Mouse (Mus musculus): ENCODE results near the gene Dach1. TPM values are rescaled to one million over a fixed set of nuclear protein-coding genes. Genes with fewer than 3 reads are reported as not detected.

The Dach1 gene
- polyA plus RNA-seq, 1 experiment from 2014 or later: 15.4 TPM

- H3K4me1 ChIP-seq: peaks cover 24% of the 10 kb centered on the region
- H3K9me3 ChIP-seq: no peaks in the 10 kb centered on the region
- no peak for DNase-seq (ENCODE audit: extremely low spot score, low spot score)
- no peak overlapping the region for H3K27ac ChIP-seq
- H3K27me3 ChIP-seq (ENCODE audit: poor library complexity, severe bottlenecking): no peaks in the 10 kb centered on the region
- no peak overlapping the region for H3K4me3 ChIP-seq
- 53% methylated on average over 2 of the region's 2 CpGs for WGBS
- H3K36me3 ChIP-seq (replicated peaks): no peaks in the 10 kb centered on the region
Observed at GRCm38 (mm10) chr14:98064190-98064589, 105.4 kb downstream of the Dach1 start.

- H3K4me1 ChIP-seq: peaks cover 61% of the 10 kb centered on the region
- peak overlapping the region; percentile 35; the same call in 1 of the 2 replicates for H3K27ac ChIP-seq
- WGBS: 20% methylated on average over 2 of the region's 2 CpGs
- DNase-seq (ENCODE audit: extremely low spot score, low spot score): no peak
- peaks cover 9% of the 10 kb centered on the region for H3K36me3 ChIP-seq (replicated peaks)
- no peaks in the 10 kb centered on the region for H3K27me3 ChIP-seq (ENCODE audit: poor library complexity, severe bottlenecking)
- H3K4me3 ChIP-seq: no peak overlapping the region
- no peaks in the 10 kb centered on the region for H3K9me3 ChIP-seq
Observed at GRCm38 (mm10) chr14:98049329-98049728, 120.2 kb downstream of the Dach1 start.

GRCm38 (mm10) chr14:98048403-98048802 lies 121.2 kb downstream of the Dach1 start:
- peaks cover 61% of the 10 kb centered on the region for H3K4me1 ChIP-seq
- H3K9me3 ChIP-seq: no peaks in the 10 kb centered on the region
- H3K27me3 ChIP-seq (ENCODE audit: poor library complexity, severe bottlenecking): no peaks in the 10 kb centered on the region
- no peaks in the 10 kb centered on the region; the same call in 1 of the 2 replicates for H3K36me3 ChIP-seq (replicated peaks)
- H3K27ac ChIP-seq: no peak overlapping the region
- no peak overlapping the region for H3K4me3 ChIP-seq
- WGBS: 40% methylated on average over 2 of the region's 2 CpGs
- DNase-seq (ENCODE audit: extremely low spot score, low spot score): no peak

- H3K36me3 ChIP-seq (replicated peaks): no peaks in the 10 kb centered on the region
- no peaks in the 10 kb centered on the region for H3K9me3 ChIP-seq
- peak overlapping the region; percentile 25; the same call in 1 of the 2 replicates for H3K27ac ChIP-seq
- DNase-seq (ENCODE audit: extremely low spot score, low spot score): no peak
- 81% methylated on average over 3 of the region's 3 CpGs for WGBS
- H3K4me1 ChIP-seq: peaks cover 61% of the 10 kb centered on the region
- H3K27me3 ChIP-seq (ENCODE audit: poor library complexity, severe bottlenecking): no peaks in the 10 kb centered on the region
- H3K4me3 ChIP-seq: no peak overlapping the region
Observed at GRCm38 (mm10) chr14:98047670-98048069, 121.9 kb downstream of the Dach1 start.

GRCm38 (mm10) chr14:98046960-98047359 lies 122.6 kb downstream of the Dach1 start:
- H3K9me3 ChIP-seq: no peaks in the 10 kb centered on the region
- H3K4me1 ChIP-seq: peaks cover 59% of the 10 kb centered on the region
- no peaks in the 10 kb centered on the region for H3K27me3 ChIP-seq (ENCODE audit: poor library complexity, severe bottlenecking)
- H3K4me3 ChIP-seq: no peak overlapping the region
- no peaks in the 10 kb centered on the region for H3K36me3 ChIP-seq (replicated peaks)
- H3K27ac ChIP-seq: no peak overlapping the region
- DNase-seq (ENCODE audit: extremely low spot score, low spot score): no peak

GRCm38 (mm10) chr14:98038524-98038923 lies 131.0 kb downstream of the Dach1 start:
- Histone ChIP-seq H3K4me1 (peaks cover 40% of the 10 kb centered on the region), H3K27ac (no peak overlapping the region), H3K9me3 (no peaks in the 10 kb centered on the region), H3K27me3 (ENCODE audit: poor library complexity, severe bottlenecking) (no peaks in the 10 kb centered on the region), H3K36me3 (replicated peaks) (no peaks in the 10 kb centered on the region), H3K4me3 (no peak overlapping the region)
- DNase-seq (ENCODE audit: extremely low spot score, low spot score): no peak
- 53% methylated on average over 1 of the region's 1 CpGs for WGBS

- 42% methylated on average over 3 of the region's 3 CpGs for WGBS
Observed at GRCm38 (mm10) chr14:98037175-98037574, 132.4 kb downstream of the Dach1 start.

GRCm38 (mm10) chr14:98035261-98035660 lies 134.3 kb downstream of the Dach1 start:
- H3K9me3 ChIP-seq: no peaks in the 10 kb centered on the region
- H3K27me3 ChIP-seq (ENCODE audit: poor library complexity, severe bottlenecking): no peaks in the 10 kb centered on the region
- no peaks in the 10 kb centered on the region for H3K36me3 ChIP-seq (replicated peaks)
- H3K27ac ChIP-seq: no peak overlapping the region
- no peak overlapping the region for H3K4me3 ChIP-seq
- DNase-seq (ENCODE audit: extremely low spot score, low spot score): no peak
- H3K4me1 ChIP-seq: peaks cover 40% of the 10 kb centered on the region
- WGBS: 0% methylated on average over 1 of the region's 1 CpGs

More at GRCm38 (mm10) chr14:98037175-98037574, 132.4 kb downstream of the Dach1 start:
- no peak overlapping the region for H3K27ac ChIP-seq
- no peaks in the 10 kb centered on the region for H3K9me3 ChIP-seq
- peaks cover 40% of the 10 kb centered on the region for H3K4me1 ChIP-seq
- no peaks in the 10 kb centered on the region for H3K27me3 ChIP-seq (ENCODE audit: poor library complexity, severe bottlenecking)
- no peak overlapping the region for H3K4me3 ChIP-seq
- DNase-seq (ENCODE audit: extremely low spot score, low spot score): no peak
- no peaks in the 10 kb centered on the region for H3K36me3 ChIP-seq (replicated peaks)

- Histone ChIP-seq H3K36me3 (replicated peaks) (peaks cover 3% of the 10 kb centered on the region), H3K27me3 (ENCODE audit: poor library complexity, severe bottlenecking) (no peaks in the 10 kb centered on the region), H3K4me1 (peaks cover 35% of the 10 kb centered on the region), H3K9me3 (no peaks in the 10 kb centered on the region), H3K4me3 (no peak overlapping the region), H3K27ac (no peak overlapping the region)
- no peak for DNase-seq (ENCODE audit: extremely low spot score, low spot score)
- WGBS: 88% methylated on average over 4 of the region's 4 CpGs
Observed at GRCm38 (mm10) chr14:98023540-98023939, 146.0 kb downstream of the Dach1 start.

- Histone ChIP-seq H3K27ac (no peak overlapping the region), H3K27me3 (ENCODE audit: poor library complexity, severe bottlenecking) (no peaks in the 10 kb centered on the region), H3K4me3 (no peak overlapping the region), H3K4me1 (peaks cover 4% of the 10 kb centered on the region), H3K9me3 (no peaks in the 10 kb centered on the region), H3K36me3 (replicated peaks) (peaks cover 33% of the 10 kb centered on the region)
- 91% methylated on average over 1 of the region's 1 CpGs for WGBS
- DNase-seq (ENCODE audit: extremely low spot score, low spot score): no peak
Observed at GRCm38 (mm10) chr14:98014053-98014452, 155.5 kb downstream of the Dach1 start.

- Histone ChIP-seq H3K27me3 (ENCODE audit: poor library complexity, severe bottlenecking) (no peaks in the 10 kb centered on the region), H3K4me3 (no peak overlapping the region), H3K9me3 (no peaks in the 10 kb centered on the region), H3K4me1 (peaks cover 4% of the 10 kb centered on the region; the same call in 1 of the 2 replicates), H3K36me3 (replicated peaks) (peaks cover 11% of the 10 kb centered on the region), H3K27ac (no peak overlapping the region)
- 86% methylated on average over 6 of the region's 6 CpGs for WGBS
- no peak for DNase-seq (ENCODE audit: extremely low spot score, low spot score)
Observed at GRCm38 (mm10) chr14:98008501-98008900, 161.1 kb downstream of the Dach1 start.

GRCm38 (mm10) chr14:98002021-98002680 lies 167.4 kb downstream of the Dach1 start:
- no peak for DNase-seq (ENCODE audit: extremely low spot score, low spot score)
- Histone ChIP-seq H3K4me1 (no peaks in the 10 kb centered on the region), H3K27me3 (ENCODE audit: poor library complexity, severe bottlenecking) (no peaks in the 10 kb centered on the region), H3K9me3 (no peaks in the 10 kb centered on the region), H3K4me3 (no peak overlapping the region), H3K27ac (no peak overlapping the region), H3K36me3 (replicated peaks) (peaks cover 6% of the 10 kb centered on the region; the same call in 1 of the 2 replicates)
- 78% methylated on average over 1 of the region's 1 CpGs for WGBS

- H3K27me3 ChIP-seq (ENCODE audit: poor library complexity, severe bottlenecking): no peaks in the 10 kb centered on the region
- H3K9me3 ChIP-seq: no peaks in the 10 kb centered on the region
- no peak overlapping the region for H3K4me3 ChIP-seq
- peaks cover 8% of the 10 kb centered on the region; the same call in 1 of the 2 replicates for H3K36me3 ChIP-seq (replicated peaks)
- no peaks in the 10 kb centered on the region for H3K4me1 ChIP-seq
- no peak overlapping the region for H3K27ac ChIP-seq
- no peak for DNase-seq (ENCODE audit: extremely low spot score, low spot score)
Observed at GRCm38 (mm10) chr14:97998584-97998983, 171.0 kb downstream of the Dach1 start.
